Mouse (Mus musculus): ENCODE data around the gene March11. TPM values are rescaled to one million over a fixed set of nuclear protein-coding genes. Genes with fewer than 3 reads are reported as not detected.

Gene March11
- total and polyA plus RNA-seq, 3 experiments: not detected

GRCm38 (mm10) chr15:26262336-26262735 lies 46.5 kb upstream of the March11 start (continued):
- TF ChIP-seq BHLHE40 (IDR thresholded peaks at IDR 0.05; ENCODE audit: low read depth, low read length) (peak; percentile 37; the same call in 1 of the 2 replicates), MXI1 (IDR thresholded peaks at IDR 0.05; ENCODE audit: low read depth, low read length) (no peak), ETS1 (conservative IDR thresholded peaks at IDR 0.05; ENCODE audit: low read depth, low read length) (peak; percentile 75), MAX (IDR thresholded peaks at IDR 0.05; ENCODE audit: low read length) (no peak), ELF1 (IDR thresholded peaks at IDR 0.05; ENCODE audit: low read depth, low read length) (no peak), GABPA (IDR thresholded peaks at IDR 0.05; ENCODE audit: insufficient replicate concordance, low read depth, low read length) (no peak), RCOR1 (conservative IDR thresholded peaks at IDR 0.05; ENCODE audit: low read depth, low read length) (no peak), ZNF384 (IDR thresholded peaks at IDR 0.05; ENCODE audit: low read depth, low read length) (peak; percentile 50; the same call in 1 of the 2 replicates), PAX5 (IDR thresholded peaks at IDR 0.05; ENCODE audit: low read length) (no peak), CHD1 (IDR thresholded peaks at IDR 0.05; ENCODE audit: low read depth, low read length) (no peak), MYC (IDR thresholded peaks at IDR 0.05; ENCODE audit: low read depth, low read length) (no peak), HCFC1 (IDR thresholded peaks at IDR 0.05; ENCODE audit: low read depth, low read length) (no peak)

GRCm38 (mm10) chr15:26269596-26269995 lies 39.3 kb upstream of the March11 start:
- Histone ChIP-seq H3K36me3 (replicated peaks in 1 of 2; ENCODE audit: control insufficient read depth in 1 of 2, insufficient read depth in 1 of 2, low read length in 1 of 2) (no peaks in the 10 kb centered on the region), H3K9ac (ENCODE audit: insufficient read depth, low read depth) (no peak overlapping the region), H3K4me3 (replicated peaks in 1 of 3; ENCODE audit: low read depth in 2 of 3, low read length in 2 of 3, poor library complexity in 1 of 3) (no peak overlapping the region), H3K4me2 (ENCODE audit: insufficient read depth, low read depth, poor library complexity, severe bottlenecking) (no peak overlapping the region), H3K27ac (ENCODE audit: insufficient read depth, low read depth) (no peak overlapping the region), H3K9me3 (replicated peaks; ENCODE audit: low read length) (no peaks in the 10 kb centered on the region), H3K27me3 (replicated peaks) (no peaks in the 10 kb centered on the region), H3K4me1 (ENCODE audit: control insufficient read depth in 1 of 2, insufficient read depth in 2 of 2) (peaks cover 0 to 15% of the 10 kb centered on the region in 2 experiments; a peak in 3 of 4 replicates), H3K79me2 (replicated peaks; ENCODE audit: control insufficient read depth, extremely low read depth, insufficient read depth, poor library complexity, severe bottlenecking) (no peaks in the 10 kb centered on the region)
- DNase-seq (ENCODE audit: extremely low read depth): peak; percentile 62
- dilution Hi-C loops (cut with MboI; ENCODE audit: extremely low pct_ligation_motif_present, extremely low pct_unique_long_range_greater_than_20kb, low sequenced_read_pairs) (no loop called here), in situ Hi-C loops (cut with MboI; ENCODE audit: low pct_ligation_motif_present, low pct_unique_long_range_greater_than_20kb, low sequenced_read_pairs) (no loop called here)
- TF ChIP-seq POLR2AphosphoS2 (IDR thresholded peaks at IDR 0.05; ENCODE audit: low read depth, low read length): no peak
- peak; percentile 93 for TF ChIP-seq JUND (conservative IDR thresholded peaks at IDR 0.05; ENCODE audit: low read depth, low read length)
- 0 out of 2 replicates have a peak, but pooled peaks have one; percentile 60 for TF ChIP-seq RCOR1 (conservative IDR thresholded peaks at IDR 0.05; ENCODE audit: low read depth, low read length)
- no peak for TF ChIP-seq MXI1 (IDR thresholded peaks at IDR 0.05; ENCODE audit: low read depth, low read length)
- TF ChIP-seq EP300 (IDR thresholded peaks at IDR 0.05; ENCODE audit: low read length): peak; percentile 92
- TF ChIP-seq JUN (IDR thresholded peaks at IDR 0.05; ENCODE audit: insufficient read depth, low read depth, low read length): peak; percentile 93
- peak; percentile 42; the same call in 1 of the 2 replicates for TF ChIP-seq MAFK (IDR thresholded peaks at IDR 0.05; ENCODE audit: insufficient replicate concordance, low read length)
- TF ChIP-seq PAX5 (IDR thresholded peaks at IDR 0.05; ENCODE audit: low read length): no peak
- peak; percentile 83 for TF ChIP-seq ETS1 (conservative IDR thresholded peaks at IDR 0.05; ENCODE audit: low read depth, low read length)
- TF ChIP-seq TCF12 (IDR thresholded peaks at IDR 0.05; ENCODE audit: low read depth, low read length): peak; percentile 62; the same call in 1 of the 2 replicates
- peak; percentile 33; the same call in 1 of the 2 replicates for TF ChIP-seq MEF2A (IDR thresholded peaks at IDR 0.05; ENCODE audit: borderline replicate concordance, low read depth, low read length)
- TF ChIP-seq CHD2 (IDR thresholded peaks at IDR 0.05; ENCODE audit: low read length): 0 out of 2 replicates have a peak, but pooled peaks have one; percentile 43
- 0 out of 2 replicates have a peak, but pooled peaks have one; percentile 44 for TF ChIP-seq MAZ (IDR thresholded peaks at IDR 0.05; ENCODE audit: low read depth, low read length)
- peak; percentile 63 for TF ChIP-seq BHLHE40 (IDR thresholded peaks at IDR 0.05; ENCODE audit: low read depth, low read length)
- peak; percentile 83 for TF ChIP-seq IRF4 (IDR thresholded peaks at IDR 0.05; ENCODE audit: low read depth, low read length)
